Mouse (Mus musculus) layer of hippocampus, adult 9-10 months (tissue): ENCODE measurements around the gene Gm28363.
"Not testable (repeated sequence)": the region's sequence is repeated elsewhere in the genome, so short reads cannot be mapped to it uniquely, and the experiment has no call there.

Source experiments
- DNase-seq: peaks from one replicate; pipeline ENCODE4 v3.0.0; 2022; ENCODE audit warnings: low spot score

The Gm28363 gene

GRCm38 (mm10) chr1:117696831-117697230 lies at the start of gene Gm28363:
Gene Gm28363, plus strand, starts transcription at chr1:117697131.
- not testable (repeated sequence) for DNase-seq

GRCm38 (mm10) chr1:117650236-117650635 lies 46.7 kb upstream of the Gm28363 start:
- DNase-seq, result not testable (repeated sequence)
